Mouse (Mus musculus) spleen, adult 12 weeks (tissue): ENCODE data around the gene Atxn7l2.
A peak's percentile ranks its signal among the peaks of the same experiment; 100 is the strongest.

Experiments used
- DNase-seq: peaks from one replicate; pipeline ENCODE4 v3.0.0; 2022; ENCODE audit warnings: low spot score

Gene Atxn7l2

GRCm38 (mm10) chr3:108178756-108179715, 31.7 kb downstream of the Atxn7l2 start:
- no peak for DNase-seq

DNA sequence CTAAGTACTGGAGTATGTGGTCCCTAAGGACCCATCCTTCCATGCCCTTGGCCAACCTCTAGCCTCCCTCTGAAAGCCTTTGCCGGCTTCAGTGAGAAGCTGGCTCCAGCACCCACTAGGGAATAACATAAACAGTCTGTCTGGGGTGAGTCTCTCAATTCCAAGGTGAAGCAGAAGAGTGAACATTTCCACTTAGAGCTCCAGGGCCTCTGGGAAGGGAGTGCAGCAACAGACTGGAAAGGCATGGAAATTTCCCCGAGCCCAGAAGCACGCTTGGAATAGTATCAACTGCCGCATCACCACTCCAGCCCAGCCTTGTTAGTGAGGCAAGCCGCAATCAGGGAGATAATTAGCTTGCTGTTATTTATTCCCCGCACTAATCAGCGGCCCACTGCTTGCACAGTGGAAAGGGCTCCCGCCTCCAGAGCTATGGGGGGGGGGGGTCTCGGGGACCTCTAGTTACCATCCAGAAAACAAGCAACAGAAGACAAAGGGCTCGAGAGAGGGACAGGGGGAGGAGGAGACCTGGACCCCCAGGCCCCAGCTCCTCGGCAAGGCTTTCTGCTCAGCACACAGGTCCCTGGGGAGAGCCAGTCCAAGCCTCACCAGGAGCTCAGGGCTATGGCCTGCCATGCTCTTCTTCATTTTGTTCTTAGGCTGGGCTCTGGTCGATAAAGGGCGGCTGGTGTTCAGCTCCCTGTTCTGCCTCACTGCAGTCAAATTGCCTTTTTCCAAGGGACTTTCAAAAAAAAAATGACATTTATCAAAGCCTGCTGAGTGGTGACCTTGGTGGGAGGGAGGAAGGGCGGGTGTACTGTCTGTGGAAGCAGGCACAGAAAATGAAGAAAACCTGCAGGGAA, 35.8 kb downstream of the Atxn7l2 start:
- no peak for DNase-seq

DNA sequence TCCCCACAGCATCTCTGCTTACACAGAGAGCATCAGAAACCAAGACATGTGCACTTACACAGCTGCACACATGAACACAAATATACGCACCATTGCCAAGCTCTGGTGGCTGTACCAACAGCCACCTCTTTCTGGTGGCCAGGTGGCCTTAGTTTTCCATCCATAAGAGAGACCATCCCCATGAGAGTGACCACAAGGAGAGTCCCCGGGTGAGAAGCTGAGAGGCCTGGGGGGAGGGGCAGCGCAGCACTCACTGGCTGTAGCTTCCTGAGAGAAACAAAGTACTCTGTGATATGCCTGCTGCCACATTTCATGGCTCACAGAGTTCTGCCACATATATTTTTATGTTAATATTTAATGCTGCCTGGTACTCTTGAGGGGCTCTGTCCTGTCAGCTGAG, 41.5 kb downstream of the Atxn7l2 start:
- no peak for DNase-seq

DNA sequence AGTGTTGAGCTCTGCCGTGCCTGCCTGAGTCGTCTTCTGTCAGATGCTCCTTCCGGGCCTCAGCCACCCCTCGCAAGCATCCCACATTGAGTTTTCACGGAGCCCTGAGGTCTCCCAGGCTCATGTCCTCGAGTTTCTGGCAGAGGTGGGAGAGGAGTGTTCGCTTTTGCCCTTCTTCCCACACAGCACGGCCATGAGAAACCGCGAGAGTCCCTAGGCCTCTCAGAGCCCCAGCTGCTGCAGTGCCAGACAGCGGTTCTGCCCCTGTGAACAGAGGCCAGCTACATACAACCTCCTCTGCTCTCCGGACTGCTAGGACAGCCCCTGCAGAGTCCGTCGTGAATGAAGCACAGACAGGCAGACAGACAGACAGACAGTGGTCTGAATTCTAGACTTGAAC, 43.2 kb downstream of the Atxn7l2 start:
- no peak for DNase-seq

GRCm38 (mm10) chr3:108166486-108167211, 44.1 kb downstream of the Atxn7l2 start:
- DNase-seq: no peak

GRCm38 (mm10) chr3:108165532-108166315, 45.0 kb downstream of the Atxn7l2 start:
- DNase-seq: no peak

DNA sequence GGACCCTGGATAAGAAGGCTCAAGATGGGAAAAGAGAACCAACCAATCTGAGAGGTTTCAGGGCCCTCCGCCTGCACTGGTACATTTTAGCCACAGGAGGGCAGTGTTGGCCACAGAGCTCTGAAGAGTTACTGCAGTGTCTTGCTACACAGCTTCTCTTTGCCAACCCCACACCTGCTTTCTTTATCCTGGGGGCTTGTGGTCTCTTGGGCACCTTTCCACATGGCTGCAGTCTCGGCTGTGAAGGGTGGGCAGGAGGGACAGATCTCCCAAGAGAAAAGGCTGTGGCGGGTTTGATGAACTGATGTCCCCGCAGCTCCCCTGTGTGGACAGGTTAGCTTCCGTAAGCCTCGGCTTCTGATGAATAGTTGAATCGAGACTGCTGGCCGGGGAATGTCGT, 45.9 kb downstream of the Atxn7l2 start:
- peak; percentile 55 for DNase-seq

DNA sequence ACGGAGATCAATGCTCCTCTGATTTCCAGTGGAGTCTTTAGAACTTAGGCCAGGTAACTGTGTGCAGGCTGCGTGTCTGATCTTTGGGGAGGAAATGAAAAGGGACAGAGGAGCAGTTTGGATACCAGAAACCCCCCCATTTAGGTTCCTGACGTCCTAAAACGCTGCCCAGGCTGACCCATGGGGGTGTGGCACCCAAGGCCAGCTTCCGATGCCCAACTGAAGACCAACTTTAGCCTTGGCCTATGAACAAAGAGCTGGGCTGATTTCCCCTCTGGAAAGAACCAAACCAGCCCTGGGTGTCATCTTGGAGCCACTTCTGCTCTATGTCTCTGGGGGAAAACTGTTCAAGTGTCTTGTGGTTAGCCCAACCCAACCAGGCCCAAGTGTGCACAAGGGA, 46.6 kb downstream of the Atxn7l2 start:
- no peak for DNase-seq

GRCm38 (mm10) chr3:108158383-108159037, 52.2 kb downstream of the Atxn7l2 start:
- no peak for DNase-seq

DNA sequence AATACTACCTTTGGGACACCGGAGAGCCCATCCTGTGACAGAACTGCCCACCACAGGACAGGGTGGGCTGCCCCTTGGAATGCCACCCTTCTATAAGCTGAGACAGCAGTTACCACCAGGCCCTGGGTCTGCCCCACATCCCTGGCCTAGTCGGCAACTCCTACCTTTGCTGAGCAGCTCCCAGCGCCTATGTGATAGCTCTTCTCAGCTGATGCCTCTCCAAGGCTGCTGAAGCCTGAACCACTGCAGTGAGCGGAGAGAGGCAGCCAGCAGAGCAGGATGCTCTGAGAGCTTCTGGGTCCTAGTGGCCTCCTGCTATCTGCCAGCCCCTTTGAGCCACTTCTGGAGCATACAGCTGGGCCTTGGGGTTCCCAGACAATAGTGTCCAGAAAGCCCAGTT, 56.1 kb downstream of the Atxn7l2 start, which contains the start of gene Gpr61:
Gene Gpr61 (minus strand): TSS at position 227 of the 400 bp plus-strand sequence.
- DNase-seq: no peak

- no peak for DNase-seq
Observed at GRCm38 (mm10) chr3:108152290-108152689, 58.4 kb downstream of the Atxn7l2 start.
